Mouse (Mus musculus) CH12.LX (cell line): ENCODE results near the gene Padi1.

ENCODE experiments used
- CHD1 ChIP-seq: IDR thresholded peaks from 2 replicates; pipeline ENCODE4 v1.6.1; 2012; ENCODE audit warnings: low read depth, low read length, improper control_type of control experiment, inconsistent platforms
- CTCF ChIP-seq, 2 experiments: IDR thresholded peaks in 1 of 2; conservative IDR thresholded peaks in 1 of 2; 2 replicates each; pipeline ENCODE4 v1.5.1; 2011 to 2012; ENCODE audit warnings: low read depth in 2 of 2, low read length in 2 of 2, improper control_type of control experiment in 1 of 2, inconsistent platforms in 1 of 2, mild to moderate bottlenecking in 1 of 2, moderate library complexity in 1 of 2
- E2F4 ChIP-seq: IDR thresholded peaks from 2 replicates; pipeline ENCODE4 v1.6.1; 2011; ENCODE audit warnings: low read depth, low read length, improper control_type of control experiment; ENCODE audit not compliant: insufficient replicate concordance
- EP300 ChIP-seq: IDR thresholded peaks from 2 replicates; pipeline ENCODE4 v1.6.1; 2011; ENCODE audit warnings: low read length, improper control_type of control experiment
- HCFC1 ChIP-seq: IDR thresholded peaks from 2 replicates; pipeline ENCODE4 v1.6.1; 2012; ENCODE audit warnings: low read depth, mild to moderate bottlenecking, inconsistent platforms, low read length, improper control_type of control experiment
- IRF4 ChIP-seq: IDR thresholded peaks from 2 replicates; pipeline ENCODE4 v1.6.1; 2014; ENCODE audit warnings: low read depth, mild to moderate bottlenecking, inconsistent platforms, low read length, improper control_type of control experiment
- MAX ChIP-seq: IDR thresholded peaks from 2 replicates; pipeline ENCODE4 v1.6.1; 2011; ENCODE audit warnings: low read length, improper control_type of control experiment
- MEF2A ChIP-seq: IDR thresholded peaks from 2 replicates; pipeline ENCODE4 v1.6.1; 2014; ENCODE audit warnings: low read depth, mild to moderate bottlenecking, inconsistent platforms, low read length, improper control_type of control experiment, borderline replicate concordance
- NRF1 ChIP-seq: IDR thresholded peaks from 2 replicates; pipeline ENCODE4 v1.6.1; 2014; ENCODE audit warnings: low read depth, mild to moderate bottlenecking, inconsistent platforms, low read length, improper control_type of control experiment, moderate library complexity
- POLR2A ChIP-seq: IDR thresholded peaks from 2 replicates; pipeline ENCODE4 v1.6.1; 2011; ENCODE audit warnings: low read depth, mild to moderate bottlenecking, improper control_type of control experiment, low read length
- POLR2AphosphoS2 ChIP-seq: IDR thresholded peaks from 2 replicates; pipeline ENCODE4 v1.6.1; 2011; ENCODE audit warnings: low read depth, low read length, improper control_type of control experiment
- TCF12 ChIP-seq: IDR thresholded peaks from 2 replicates; pipeline ENCODE4 v1.6.1; 2014; ENCODE audit warnings: low read depth, mild to moderate bottlenecking, inconsistent platforms, low read length, improper control_type of control experiment
- UBTF ChIP-seq: IDR thresholded peaks from 2 replicates; pipeline ENCODE4 v1.6.1; 2012; ENCODE audit warnings: low read depth, mild to moderate bottlenecking, inconsistent platforms, low read length, improper control_type of control experiment, moderate library complexity

GRCm38 (mm10) chr4:140827237-140827636, 18.3 kb downstream of the Padi1 start:
- TF ChIP-seq CHD1, result no peak
- peak in 1 of 2 experiments; percentile 40; a peak in 2 of 4 replicates for TF ChIP-seq CTCF (conservative IDR thresholded peaks at IDR 0.05 in 1 of 2, IDR thresholded peaks at IDR 0.05 in 1 of 2; ENCODE audit: low read depth in 2 of 2, low read length in 2 of 2)
- TF ChIP-seq POLR2A, result no peak
- TF ChIP-seq NRF1, result no peak
- no peak for TF ChIP-seq POLR2AphosphoS2
- TF ChIP-seq EP300, result no peak
- no peak for TF ChIP-seq TCF12
- no peak for TF ChIP-seq UBTF
- no peak for TF ChIP-seq MEF2A
- no peak for TF ChIP-seq E2F4
- no peak for TF ChIP-seq MAX
- TF ChIP-seq HCFC1, result no peak
- no peak for TF ChIP-seq IRF4
